Mouse (Mus musculus) liver, adult 2 months (tissue): Measurements from ENCODE around the gene Capg.

Experiments
- CTCF ChIP-seq: fragments of 200-500 bp; IDR thresholded peaks from 2 replicates; pipeline ENCODE4 v1.5.1; 2011; ENCODE audit warnings: low read depth, low read length, control low read depth
- POLR2A ChIP-seq: fragments of 200-500 bp; IDR thresholded peaks from 2 replicates; pipeline ENCODE4 v1.6.1; 2011; ENCODE audit warnings: low read length, control low read depth; ENCODE audit not compliant: insufficient read depth; ENCODE audit errors: extremely low read depth

DNA sequence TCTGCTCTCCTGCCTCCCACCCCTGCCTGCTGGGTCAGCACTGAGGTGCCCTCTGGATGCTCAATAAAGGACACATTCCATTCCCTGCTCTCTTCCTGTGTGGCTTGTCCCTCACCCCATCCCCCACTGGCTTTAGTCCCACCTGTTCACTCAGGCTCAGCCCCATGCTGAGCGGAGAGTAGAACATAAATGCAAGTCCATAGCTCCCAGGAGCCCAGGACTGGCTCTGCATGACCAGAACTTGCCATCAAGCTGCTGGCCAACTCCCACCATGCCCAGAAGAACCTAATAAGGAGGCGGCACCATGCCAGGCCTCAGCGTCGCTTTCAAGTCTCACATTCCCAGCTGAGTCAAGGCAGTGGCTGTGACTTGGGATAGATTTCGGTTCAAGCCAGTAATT, 18.7 kb downstream of the Capg start:
- TF ChIP-seq POLR2A (no peak), CTCF (no peak)
